Mouse (Mus musculus): ENCODE data around the gene Egfl7.

The Egfl7 gene

GRCm38 (mm10) chr2:26570034-26570433 is 9.8 kb upstream of the Egfl7 start:
- no peak for DNase-seq (ENCODE audit: low spot score)

- DNase-seq (ENCODE audit: low spot score), result no peak
Observed at GRCm38 (mm10) chr2:26571400-26571799, 8.4 kb upstream of the Egfl7 start.

GRCm38 (mm10) chr2:26571826-26572225 is 8.0 kb upstream of the Egfl7 start:
- DNase-seq (ENCODE audit: low spot score), result no peak

GRCm38 (mm10) chr2:26573396-26573795 is 6.4 kb upstream of the Egfl7 start:
- DNase-seq (ENCODE audit: low spot score), result no peak

- DNase-seq (ENCODE audit: low spot score), result no peak
Observed at GRCm38 (mm10) chr2:26573807-26574206, 6.0 kb upstream of the Egfl7 start.

- no peak for DNase-seq (ENCODE audit: low spot score)
Observed at GRCm38 (mm10) chr2:26574862-26575261, 5.0 kb upstream of the Egfl7 start.

GRCm38 (mm10) chr2:26575378-26575777 is 4.4 kb upstream of the Egfl7 start:
- DNase-seq (ENCODE audit: low spot score), result no peak

GRCm38 (mm10) chr2:26575865-26576264 is 3.9 kb upstream of the Egfl7 start:
- no peak for DNase-seq (ENCODE audit: low spot score)

GRCm38 (mm10) chr2:26576462-26576861 is 3.4 kb upstream of the Egfl7 start:
- no peak for DNase-seq (ENCODE audit: low spot score)

GRCm38 (mm10) chr2:26578369-26578768 is 1.4 kb upstream of the Egfl7 start:
- no peak for DNase-seq (ENCODE audit: low spot score)

- DNase-seq (ENCODE audit: low spot score), result no peak
Observed at GRCm38 (mm10) chr2:26580751-26581150, 937 bp downstream of the Egfl7 start.

GRCm38 (mm10) chr2:26582203-26582602 is 2.4 kb downstream of the Egfl7 start:
- DNase-seq (ENCODE audit: low spot score), result no peak

- no peak for DNase-seq (ENCODE audit: low spot score)
Observed at GRCm38 (mm10) chr2:26582741-26583140, 2.9 kb downstream of the Egfl7 start.

- DNase-seq (ENCODE audit: low spot score), result no peak
Observed at GRCm38 (mm10) chr2:26583640-26584039, 3.8 kb downstream of the Egfl7 start.

GRCm38 (mm10) chr2:26585713-26586112 is 5.9 kb downstream of the Egfl7 start:
- DNase-seq (ENCODE audit: low spot score), result no peak

- DNase-seq (ENCODE audit: low spot score), result peak; percentile 54
Observed at GRCm38 (mm10) chr2:26586294-26587043, 6.7 kb downstream of the Egfl7 start, which contains the start of gene Gm20532. Gene Gm20532, plus strand, starts transcription at chr2:26586639.

- no peak for DNase-seq (ENCODE audit: low spot score)
Observed at GRCm38 (mm10) chr2:26587044-26587405, 7.2 kb downstream of the Egfl7 start.

- no peak for DNase-seq (ENCODE audit: low spot score)
Observed at GRCm38 (mm10) chr2:26588573-26588972, 8.8 kb downstream of the Egfl7 start.

- no peak for DNase-seq (ENCODE audit: low spot score)
Observed at GRCm38 (mm10) chr2:26589284-26589683, 9.5 kb downstream of the Egfl7 start.

- no peak for DNase-seq (ENCODE audit: low spot score)
Observed at GRCm38 (mm10) chr2:26590282-26590681, 10.5 kb downstream of the Egfl7 start.

GRCm38 (mm10) chr2:26590962-26591361 is 11.1 kb downstream of the Egfl7 start:
- DNase-seq (ENCODE audit: low spot score), result no peak

GRCm38 (mm10) chr2:26591416-26591815 is 11.6 kb downstream of the Egfl7 start:
- DNase-seq (ENCODE audit: low spot score), result no peak

GRCm38 (mm10) chr2:26593211-26594021 is 13.6 kb downstream of the Egfl7 start:
- no peak for DNase-seq (ENCODE audit: low spot score)

GRCm38 (mm10) chr2:26594022-26594346 is 14.2 kb downstream of the Egfl7 start:
- DNase-seq (ENCODE audit: low spot score), result no peak
